Mouse (Mus musculus) E14TG2a.4 (cell line): ENCODE measurements at regions not wholly inside any gene's neighbourhood (a gene's known extent, or its start where the extent isn't known, plus 50 kb on each side); places are given as distances from the start of the nearest gene placed in this dataset.

ENCODE experiments used
- CTCF ChIP-seq: conservative IDR thresholded peaks from 2 replicates; pipeline ENCODE4 v1.5.1; 2014; ENCODE audit warnings: low read length
- NANOG ChIP-seq: IDR thresholded peaks from 2 replicates; pipeline ENCODE4 v1.6.1; 2014; ENCODE audit warnings: borderline replicate concordance, low read length, mixed read lengths
- POU5F1 ChIP-seq: IDR thresholded peaks from 2 replicates; pipeline ENCODE4 v1.6.1; 2014; ENCODE audit warnings: low read length, borderline replicate concordance

- TF ChIP-seq CTCF, result no peak
- no peak for TF ChIP-seq NANOG
- no peak for TF ChIP-seq POU5F1
These were observed 97.3 kb downstream of the Irs2 start for GRCm38 (mm10) chr8:10910954-10911353.
